Mouse (Mus musculus): ENCODE data around the gene Ccdc149. TPM values are rescaled to one million over a fixed set of nuclear protein-coding genes. Genes with fewer than 3 reads are reported as not detected.
A peak's percentile ranks its signal among the peaks of the same experiment; 100 is the strongest.

The Ccdc149 gene
- polyA plus RNA-seq (2015; fragmentation: Nextera tagmentation; extraction: Ambion mirVana) = 11.2 and 11.7 TPM in 2 replicates

- Histone ChIP-seq H3K36me3 (no peaks in the 10 kb centered on the region), H3K9ac (replicated peaks) (peak within 1 kb of the TSS; percentile 87), H3K4me2 (replicated peaks) (peak within 1 kb of the TSS; percentile 89), H3K27me3 (no peaks in the 10 kb centered on the region), H3K4me1 (peaks cover 14% of the 10 kb centered on the region), H3K4me3 (peak within 1 kb of the TSS; percentile 93), H3K27ac (replicated peaks) (peak within 1 kb of the TSS; percentile 87), H3K9me3 (no peaks in the 10 kb centered on the region)
- under 1% methylated on average over 51 of the region's 65 CpGs for WGBS
- peak; percentile 95 for ATAC-seq (replicated peaks)
These were observed at the start of gene Ccdc149 for GRCm38 (mm10) chr5:52470991-52471801. TSS of gene Ccdc149 (minus strand) at chr5:52471521.

DNA sequence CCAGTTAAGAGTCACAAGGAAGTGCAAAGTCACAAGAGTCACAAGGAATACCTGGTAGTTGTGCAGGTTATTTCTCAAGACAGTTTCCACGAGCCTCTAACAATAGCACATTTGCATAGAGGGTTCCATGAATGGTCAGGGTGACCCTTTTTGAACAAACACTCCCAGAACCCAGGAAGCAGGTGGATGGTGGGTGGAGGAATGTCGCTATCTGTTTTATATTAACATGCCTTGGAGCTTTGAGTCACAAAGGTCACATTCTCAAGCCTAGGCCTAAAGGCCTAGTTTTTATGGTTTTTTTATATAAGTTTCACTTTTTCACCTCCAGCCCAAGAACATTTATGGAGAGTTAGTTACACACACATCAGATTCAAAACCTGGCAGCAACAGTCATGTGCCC is 48.6 kb upstream of the Ccdc149 start:
- Histone ChIP-seq H3K9ac (replicated peaks) (no peak overlapping the region), H3K4me3 (no peak overlapping the region), H3K36me3 (no peaks in the 10 kb centered on the region), H3K9me3 (no peaks in the 10 kb centered on the region), H3K4me2 (replicated peaks) (no peak overlapping the region), H3K27ac (replicated peaks) (no peak overlapping the region), H3K4me1 (peaks cover 10% of the 10 kb centered on the region; the same call in 1 of the 2 replicates), H3K27me3 (no peaks in the 10 kb centered on the region)
- no peak for ATAC-seq (replicated peaks)
- 90% methylated on average over 2 of the region's 2 CpGs for WGBS

- peak overlapping the region; percentile 52 for H3K9ac ChIP-seq (replicated peaks)
- H3K27me3 ChIP-seq = no peaks in the 10 kb centered on the region
- H3K4me2 ChIP-seq (replicated peaks) = peak overlapping the region; percentile 73
- no peaks in the 10 kb centered on the region for H3K9me3 ChIP-seq
- peak; percentile 84 for ATAC-seq (replicated peaks)
- peak overlapping the region; percentile 39 for H3K4me3 ChIP-seq
- 10% methylated on average over 21 of the region's 21 CpGs for WGBS
- no peaks in the 10 kb centered on the region for H3K36me3 ChIP-seq
- peak overlapping the region; percentile 51 for H3K27ac ChIP-seq (replicated peaks)
- H3K4me1 ChIP-seq = peaks cover 10% of the 10 kb centered on the region; the same call in 1 of the 2 replicates
These were observed 44.8 kb upstream of the Ccdc149 start for GRCm38 (mm10) chr5:52516072-52516476.

GRCm38 (mm10) chr5:52515246-52516021 is 44.1 kb upstream of the Ccdc149 start:
- Histone ChIP-seq H3K4me1 (peaks cover 10% of the 10 kb centered on the region; the same call in 1 of the 2 replicates), H3K9me3 (no peaks in the 10 kb centered on the region), H3K36me3 (no peaks in the 10 kb centered on the region), H3K9ac (replicated peaks) (peak overlapping the region; percentile 52), H3K4me2 (replicated peaks) (peak overlapping the region; percentile 73), H3K27me3 (no peaks in the 10 kb centered on the region), H3K4me3 (peak overlapping the region; percentile 39), H3K27ac (replicated peaks) (peak overlapping the region; percentile 51)
- 13% methylated on average over 22 of the region's 22 CpGs for WGBS
- peak; percentile 62 for ATAC-seq (replicated peaks)

DNA sequence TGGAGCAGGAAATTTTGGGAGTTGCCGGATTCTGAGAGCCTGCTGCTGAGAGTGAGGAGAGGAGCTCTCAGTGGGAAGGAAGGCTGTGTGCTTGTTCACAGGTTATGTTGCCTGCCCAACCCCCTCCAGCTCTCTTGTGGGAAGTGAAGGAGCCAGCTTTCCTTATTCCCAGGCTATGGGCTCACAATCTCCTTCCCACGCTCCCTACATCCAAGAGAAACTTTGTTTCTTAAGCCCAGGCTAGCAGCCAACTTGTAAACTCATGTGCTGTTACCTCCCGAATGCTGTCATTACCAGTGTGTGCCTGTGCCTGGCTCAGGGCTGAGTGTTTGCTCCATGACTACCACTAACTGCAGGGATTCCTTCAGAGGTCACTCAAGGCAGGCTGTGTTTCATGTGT is 39.8 kb upstream of the Ccdc149 start:
- WGBS = 55% methylated on average over 3 of the region's 3 CpGs
- H3K27me3 ChIP-seq = no peaks in the 10 kb centered on the region
- no peak overlapping the region for H3K4me2 ChIP-seq (replicated peaks)
- no peak overlapping the region for H3K9ac ChIP-seq (replicated peaks)
- H3K4me3 ChIP-seq = no peak overlapping the region
- no peaks in the 10 kb centered on the region for H3K9me3 ChIP-seq
- no peak overlapping the region for H3K27ac ChIP-seq (replicated peaks)
- H3K4me1 ChIP-seq = peaks cover 5% of the 10 kb centered on the region; the same call in 1 of the 2 replicates
- no peak for ATAC-seq (replicated peaks)
- no peaks in the 10 kb centered on the region for H3K36me3 ChIP-seq

GRCm38 (mm10) chr5:52509416-52509815 is 38.1 kb upstream of the Ccdc149 start:
- ATAC-seq (replicated peaks) = no peak
- Histone ChIP-seq H3K36me3 (no peaks in the 10 kb centered on the region), H3K27ac (replicated peaks) (no peak overlapping the region), H3K4me2 (replicated peaks) (no peak overlapping the region), H3K4me3 (no peak overlapping the region), H3K9me3 (no peaks in the 10 kb centered on the region), H3K27me3 (no peaks in the 10 kb centered on the region), H3K9ac (replicated peaks) (no peak overlapping the region), H3K4me1 (no peaks in the 10 kb centered on the region)
- WGBS = 91% methylated on average over 6 of the region's 6 CpGs

DNA sequence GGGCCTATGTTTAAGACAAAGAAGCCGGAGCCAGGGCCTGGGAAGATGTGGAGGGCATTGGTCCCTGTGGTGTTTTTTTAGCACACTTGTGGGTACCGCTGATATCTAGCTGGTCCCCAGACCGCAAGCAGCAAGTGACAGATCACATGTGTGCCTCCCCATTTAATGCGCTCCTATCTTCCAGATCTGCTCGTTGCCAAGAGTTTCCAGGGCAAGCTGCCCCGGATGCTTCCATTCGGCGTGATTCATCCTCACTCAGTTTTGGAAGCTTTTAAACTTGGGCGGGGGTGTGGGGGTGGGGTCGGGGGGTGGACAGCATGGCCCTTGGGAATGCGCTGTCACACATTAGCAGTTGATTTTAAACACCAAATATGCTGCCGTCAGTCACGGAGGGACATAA is 33.3 kb upstream of the Ccdc149 start:
- H3K36me3 ChIP-seq = no peaks in the 10 kb centered on the region
- H3K4me3 ChIP-seq = no peak overlapping the region
- no peaks in the 10 kb centered on the region for H3K27me3 ChIP-seq
- no peaks in the 10 kb centered on the region for H3K9me3 ChIP-seq
- H3K27ac ChIP-seq (replicated peaks) = no peak overlapping the region
- H3K4me2 ChIP-seq (replicated peaks) = no peak overlapping the region
- no peak overlapping the region for H3K9ac ChIP-seq (replicated peaks)
- no peaks in the 10 kb centered on the region for H3K4me1 ChIP-seq
- 84% methylated on average over 13 of the region's 13 CpGs for WGBS
- ATAC-seq (replicated peaks) = no peak

GRCm38 (mm10) chr5:52504148-52504547 is 32.8 kb upstream of the Ccdc149 start:
- Histone ChIP-seq H3K27me3 (no peaks in the 10 kb centered on the region), H3K4me1 (no peaks in the 10 kb centered on the region), H3K9me3 (no peaks in the 10 kb centered on the region), H3K27ac (replicated peaks) (no peak overlapping the region), H3K9ac (replicated peaks) (no peak overlapping the region), H3K4me3 (no peak overlapping the region), H3K4me2 (replicated peaks) (no peak overlapping the region), H3K36me3 (no peaks in the 10 kb centered on the region)
- WGBS = 89% methylated on average over 11 of the region's 11 CpGs
- ATAC-seq (replicated peaks) = no peak

GRCm38 (mm10) chr5:52495671-52496070 is 24.4 kb upstream of the Ccdc149 start:
- 33% methylated on average over 14 of the region's 14 CpGs for WGBS
- no peak overlapping the region for H3K4me2 ChIP-seq (replicated peaks)
- H3K4me3 ChIP-seq = no peak overlapping the region
- no peaks in the 10 kb centered on the region for H3K9me3 ChIP-seq
- H3K27me3 ChIP-seq = no peaks in the 10 kb centered on the region
- H3K4me1 ChIP-seq = 0 out of 2 replicates have a peak, but pooled peaks cover 7% of the 10 kb centered on the region
- 0 out of 2 replicates have a peak, but pooled peaks have one; percentile 38 for ATAC-seq (replicated peaks)
- no peaks in the 10 kb centered on the region for H3K36me3 ChIP-seq
- H3K9ac ChIP-seq (replicated peaks) = no peak overlapping the region
- no peak overlapping the region for H3K27ac ChIP-seq (replicated peaks)

DNA sequence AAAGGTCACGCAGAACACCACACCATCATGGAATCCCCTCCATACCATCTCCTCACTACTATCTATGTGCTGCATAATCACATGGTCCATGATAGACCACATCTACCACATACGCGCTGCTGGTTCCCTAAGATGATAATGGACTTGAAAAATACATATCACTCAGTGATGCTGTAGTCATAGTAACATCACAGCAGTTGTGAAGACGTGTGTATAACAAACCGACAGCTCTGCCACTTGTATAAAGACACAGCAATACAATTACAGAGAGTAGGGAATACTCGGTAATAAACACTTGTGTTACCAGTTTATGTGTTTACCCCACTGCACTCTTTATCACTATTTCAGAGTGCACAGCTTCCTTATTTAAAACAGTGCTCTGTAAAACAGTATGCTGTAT is 20.2 kb upstream of the Ccdc149 start:
- no peak for ATAC-seq (replicated peaks)
- H3K27me3 ChIP-seq = no peaks in the 10 kb centered on the region
- 84% methylated on average over 6 of the region's 6 CpGs for WGBS

DNA sequence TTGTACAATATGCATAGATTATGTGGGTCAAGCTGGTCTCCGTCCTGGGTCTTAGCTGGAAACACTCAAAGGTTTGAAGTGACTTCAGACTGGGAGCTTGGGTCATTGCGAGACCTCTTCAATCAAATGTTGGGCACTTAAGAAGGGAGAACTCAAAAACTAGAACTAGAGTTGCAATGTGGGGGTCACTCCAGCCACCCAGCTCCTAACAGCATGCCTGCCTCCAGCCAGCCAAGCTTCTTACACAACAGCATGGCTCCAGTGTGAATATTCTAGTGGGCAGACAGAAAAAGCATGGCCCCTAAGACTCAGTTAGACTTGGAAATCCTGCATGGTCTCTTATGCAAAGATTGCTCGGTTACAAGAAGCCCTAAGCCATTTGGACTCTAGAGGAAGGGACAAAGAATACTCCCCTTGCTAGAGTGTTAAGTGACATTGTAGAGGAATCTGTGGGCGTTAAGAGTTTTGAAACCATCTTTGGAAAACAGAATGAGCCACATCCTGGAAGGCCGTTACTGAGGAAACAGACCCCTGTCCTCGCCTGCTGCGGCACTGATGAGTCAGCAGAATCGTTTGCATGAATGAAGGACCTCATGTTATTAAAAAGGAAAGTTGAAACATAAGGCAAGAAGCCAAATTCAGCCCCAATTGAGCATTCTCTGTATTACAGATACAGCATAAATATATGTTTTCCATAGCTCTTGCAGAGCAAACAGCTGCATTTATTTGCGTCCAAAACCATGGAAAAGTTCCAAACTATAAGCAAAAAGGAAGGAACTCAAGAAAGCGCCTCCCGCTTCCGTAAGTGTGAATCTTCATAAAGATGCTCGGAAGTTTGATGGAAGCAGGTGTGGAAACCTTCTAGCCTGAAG is 16.5 kb upstream of the Ccdc149 start:
- no peak overlapping the region for H3K4me2 ChIP-seq (replicated peaks)
- 82% methylated on average over 13 of the region's 13 CpGs for WGBS
- no peak overlapping the region for H3K4me3 ChIP-seq
- no peaks in the 10 kb centered on the region for H3K9me3 ChIP-seq
- no peaks in the 10 kb centered on the region for H3K36me3 ChIP-seq
- no peaks in the 10 kb centered on the region for H3K27me3 ChIP-seq
- no peak overlapping the region for H3K27ac ChIP-seq (replicated peaks)
- no peaks in the 10 kb centered on the region for H3K4me1 ChIP-seq
- ATAC-seq (replicated peaks) = no peak
- H3K9ac ChIP-seq (replicated peaks) = no peak overlapping the region

More for the DNA sequence above, 20.2 kb upstream of the Ccdc149 start:
- Histone ChIP-seq H3K36me3 (no peaks in the 10 kb centered on the region), H3K4me3 (no peak overlapping the region), H3K9me3 (no peaks in the 10 kb centered on the region), H3K27ac (replicated peaks) (no peak overlapping the region), H3K9ac (replicated peaks) (no peak overlapping the region), H3K4me1 (0 out of 2 replicates have a peak, but pooled peaks cover 7% of the 10 kb centered on the region), H3K4me2 (replicated peaks) (no peak overlapping the region)
